Mouse (Mus musculus) liver, adult 2 months (tissue): Measurements from ENCODE around the gene Ak8.

ENCODE experiments used
- CTCF ChIP-seq: fragments of 200-500 bp; IDR thresholded peaks from 2 replicates; pipeline ENCODE4 v1.5.1; 2011; ENCODE audit warnings: low read depth, low read length, control low read depth
- POLR2A ChIP-seq: fragments of 200-500 bp; IDR thresholded peaks from 2 replicates; pipeline ENCODE4 v1.6.1; 2011; ENCODE audit warnings: low read length, control low read depth; ENCODE audit not compliant: insufficient read depth; ENCODE audit errors: extremely low read depth

GRCm38 (mm10) chr2:28665818-28666217 lies 34.1 kb upstream of the Ak8 start:
- TF ChIP-seq CTCF (no peak), POLR2A (no peak)
